Mouse (Mus musculus) midbrain, embryonic 13.5 days (tissue): ENCODE measurements around the gene Hoxd4. TPM values are rescaled to one million over a fixed set of nuclear protein-coding genes. Genes with fewer than 3 reads are reported as not detected.

ENCODE experiments used
- ATAC-seq: fragments of 200-750 bp; cut with Nextera tagmentation; 2 replicates; pipeline ENCODE4 v1.8.0; 2017; ENCODE audit warnings: mild to moderate bottlenecking, moderate TSS enrichment, moderate library complexity
- H3K27ac ChIP-seq: fragments of 300-500 bp; sonication (generic); 2 replicates; pipeline ENCODE4 v1.5.1; 2015; ENCODE audit warnings: inconsistent platforms, mild to moderate bottlenecking, moderate library complexity
- H3K27me3 ChIP-seq: fragments of 300-500 bp; sonication (generic); 2 replicates; pipeline ENCODE4 v1.6.1; 2015; ENCODE audit warnings: mild to moderate bottlenecking, inconsistent platforms
- H3K36me3 ChIP-seq: fragments of 300-500 bp; sonication (generic); 2 replicates; pipeline ENCODE4 v1.6.1; 2015; ENCODE audit warnings: mild to moderate bottlenecking, inconsistent platforms
- H3K4me1 ChIP-seq: fragments of 300-500 bp; sonication (generic); replicated peaks from 2 replicates; pipeline ENCODE4 v1.6.1; 2015; ENCODE audit warnings: inconsistent platforms
- H3K4me2 ChIP-seq: fragments of 300-500 bp; sonication (generic); replicated peaks from 2 replicates; pipeline ENCODE4 v1.6.1; 2015; ENCODE audit warnings: moderate library complexity, mild to moderate bottlenecking, inconsistent platforms
- H3K4me3 ChIP-seq: fragments of 300-500 bp; sonication (generic); replicated peaks from 2 replicates; pipeline ENCODE4 v1.5.1; 2015; ENCODE audit warnings: mild to moderate bottlenecking, inconsistent platforms
- H3K9ac ChIP-seq: fragments of 300-500 bp; sonication (generic); replicated peaks from 2 replicates; pipeline ENCODE4 v1.6.1; 2015; ENCODE audit warnings: mild to moderate bottlenecking, inconsistent platforms
- H3K9me3 ChIP-seq: fragments of 300-500 bp; sonication (generic); 2 replicates; pipeline ENCODE4 v1.6.1; 2016; ENCODE audit warnings: mild to moderate bottlenecking, inconsistent platforms
- WGBS: fragments of 180-500 bp; shearing (Covaris S2); methylation state at CpG from one replicate; pipeline ENCODE4 v1.1.7; 2015; 5-methylcytosine and 5-hydroxymethylcytosine counted together
- polyA plus RNA-seq: library from polyadenylated mRNA; unstranded; fragments of >200 nt; fragmentation: Nextera tagmentation; extraction: Ambion mirVana; gene quantifications from 2 replicates; pipeline ENCODE4 v1.2.1, GENCODE M21; 2015

Gene Hoxd4
- polyA plus RNA-seq, 1 experiment from 2014 or later = not detected

- peaks cover 98% of the 10 kb centered on the region for H3K27me3 ChIP-seq
- H3K9me3 ChIP-seq = no peaks in the 10 kb centered on the region
- no peak overlapping the region for H3K9ac ChIP-seq
- peaks cover 26% of the 10 kb centered on the region for H3K4me1 ChIP-seq
- no peak overlapping the region for H3K4me2 ChIP-seq
- no peak overlapping the region for H3K27ac ChIP-seq
- no peak for ATAC-seq
- WGBS = 15% methylated on average over 5 of the region's 5 CpGs
- H3K36me3 ChIP-seq = no peaks in the 10 kb centered on the region
- no peak overlapping the region for H3K4me3 ChIP-seq
Measured at GRCm38 (mm10) chr2:74750731-74751250, 39.1 kb downstream of the Hoxd4 start.

GRCm38 (mm10) chr2:74751861-74752260 lies 40.1 kb downstream of the Hoxd4 start:
- Histone ChIP-seq H3K4me3 (no peak overlapping the region), H3K27me3 (peaks cover 98% of the 10 kb centered on the region), H3K9ac (no peak overlapping the region), H3K4me2 (no peak overlapping the region), H3K27ac (no peak overlapping the region), H3K36me3 (no peaks in the 10 kb centered on the region), H3K4me1 (peaks cover 21% of the 10 kb centered on the region), H3K9me3 (no peaks in the 10 kb centered on the region)
- no peak for ATAC-seq
- WGBS = 63% methylated on average over 1 of the region's 1 CpGs

- Histone ChIP-seq H3K4me2 (peak overlapping the region; percentile 38), H3K9me3 (no peaks in the 10 kb centered on the region), H3K36me3 (no peaks in the 10 kb centered on the region), H3K27me3 (peaks cover 98% of the 10 kb centered on the region), H3K9ac (no peak overlapping the region), H3K4me1 (peaks cover 20% of the 10 kb centered on the region), H3K27ac (no peak overlapping the region), H3K4me3 (peak overlapping the region; percentile 17)
- 1% methylated on average over 45 of the region's 45 CpGs for WGBS
- ATAC-seq = no peak
Measured at GRCm38 (mm10) chr2:74752431-74753174, 40.9 kb downstream of the Hoxd4 start.

GRCm38 (mm10) chr2:74753175-74753523 lies 41.4 kb downstream of the Hoxd4 start:
- peak overlapping the region; percentile 17 for H3K4me3 ChIP-seq
- H3K9ac ChIP-seq = no peak overlapping the region
- under 1% methylated on average over 23 of the region's 25 CpGs for WGBS
- H3K27ac ChIP-seq = no peak overlapping the region
- no peak for ATAC-seq
- peaks cover 98% of the 10 kb centered on the region for H3K27me3 ChIP-seq
- peak overlapping the region; percentile 38 for H3K4me2 ChIP-seq
- H3K9me3 ChIP-seq = no peaks in the 10 kb centered on the region
- H3K4me1 ChIP-seq = peaks cover 20% of the 10 kb centered on the region
- H3K36me3 ChIP-seq = no peaks in the 10 kb centered on the region

GRCm38 (mm10) chr2:74753711-74754110 lies 42.0 kb downstream of the Hoxd4 start:
- no peak overlapping the region for H3K4me3 ChIP-seq
- no peak for ATAC-seq

GRCm38 (mm10) chr2:74760146-74760545 lies 48.4 kb downstream of the Hoxd4 start:
- H3K36me3 ChIP-seq = no peaks in the 10 kb centered on the region
- 0% methylated on average over 1 of the region's 1 CpGs for WGBS
- no peak for ATAC-seq

More at GRCm38 (mm10) chr2:74753711-74754110, 42.0 kb downstream of the Hoxd4 start:
- Histone ChIP-seq H3K36me3 (no peaks in the 10 kb centered on the region), H3K9ac (no peak overlapping the region), H3K4me2 (no peak overlapping the region), H3K27me3 (peaks cover 98% of the 10 kb centered on the region), H3K9me3 (no peaks in the 10 kb centered on the region), H3K4me1 (peaks cover 20% of the 10 kb centered on the region), H3K27ac (no peak overlapping the region)
- WGBS = 16% methylated on average over 5 of the region's 5 CpGs

GRCm38 (mm10) chr2:74761941-74762340 lies 50.2 kb downstream of the Hoxd4 start:
- Histone ChIP-seq H3K9ac (no peak overlapping the region), H3K27ac (no peak overlapping the region), H3K4me3 (no peak overlapping the region), H3K4me2 (no peak overlapping the region), H3K27me3 (peaks cover 96% of the 10 kb centered on the region), H3K4me1 (peaks cover 18% of the 10 kb centered on the region), H3K36me3 (no peaks in the 10 kb centered on the region), H3K9me3 (no peaks in the 10 kb centered on the region)
- no peak for ATAC-seq
- WGBS = 6% methylated on average over 13 of the region's 13 CpGs

More at GRCm38 (mm10) chr2:74760146-74760545, 48.4 kb downstream of the Hoxd4 start:
- Histone ChIP-seq H3K4me3 (no peak overlapping the region), H3K9ac (no peak overlapping the region), H3K4me2 (no peak overlapping the region), H3K4me1 (peaks cover 18% of the 10 kb centered on the region), H3K9me3 (no peaks in the 10 kb centered on the region), H3K27ac (no peak overlapping the region), H3K27me3 (peaks cover 96% of the 10 kb centered on the region)

- 0 out of 2 replicates have a peak within 1 kb of the TSS, but pooled peaks have one; percentile 11 for H3K9ac ChIP-seq
- peaks cover 18% of the 10 kb centered on the region for H3K4me1 ChIP-seq
- H3K36me3 ChIP-seq = no peaks in the 10 kb centered on the region
- H3K4me3 ChIP-seq = peak within 1 kb of the TSS; percentile 51
- peaks cover 92% of the 10 kb centered on the region for H3K27me3 ChIP-seq
- H3K27ac ChIP-seq = no peak within 1 kb of the TSS
- H3K4me2 ChIP-seq = peak within 1 kb of the TSS; percentile 86
- WGBS = 1% methylated on average over 56 of the region's 61 CpGs
- no peaks in the 10 kb centered on the region for H3K9me3 ChIP-seq
- peak; percentile 80 for ATAC-seq
Measured at GRCm38 (mm10) chr2:74762522-74763244, 51.0 kb downstream of the Hoxd4 start, which contains the start of gene Hoxd1. Gene Hoxd1 (plus strand): TSS chr2:74762980.

- peaks cover 18% of the 10 kb centered on the region for H3K4me1 ChIP-seq
- H3K9ac ChIP-seq = 0 out of 2 replicates have a peak overlapping the region, but pooled peaks have one; percentile 11
- peak; percentile 37; the same call in 1 of the 2 replicates for ATAC-seq
- H3K4me3 ChIP-seq = peak overlapping the region; percentile 51
- 1% methylated on average over 38 of the region's 53 CpGs for WGBS
- H3K9me3 ChIP-seq = no peaks in the 10 kb centered on the region
- no peaks in the 10 kb centered on the region for H3K36me3 ChIP-seq
- peaks cover 87% of the 10 kb centered on the region for H3K27me3 ChIP-seq
- peak overlapping the region; percentile 86 for H3K4me2 ChIP-seq
- no peak overlapping the region for H3K27ac ChIP-seq
Measured at GRCm38 (mm10) chr2:74763245-74763735, 51.6 kb downstream of the Hoxd4 start.

GRCm38 (mm10) chr2:74763976-74764375 lies 52.2 kb downstream of the Hoxd4 start:
- Histone ChIP-seq H3K9ac (no peak overlapping the region), H3K27ac (no peak overlapping the region), H3K27me3 (peaks cover 87% of the 10 kb centered on the region), H3K9me3 (no peaks in the 10 kb centered on the region), H3K4me3 (no peak overlapping the region), H3K4me2 (no peak overlapping the region), H3K4me1 (peaks cover 18% of the 10 kb centered on the region), H3K36me3 (no peaks in the 10 kb centered on the region)
- WGBS = 50% methylated on average over 10 of the region's 10 CpGs
- no peak for ATAC-seq

GRCm38 (mm10) chr2:74774359-74774758 lies 62.6 kb downstream of the Hoxd4 start:
- Histone ChIP-seq H3K9ac (no peak overlapping the region), H3K27me3 (peaks cover 15% of the 10 kb centered on the region), H3K4me1 (no peaks in the 10 kb centered on the region), H3K9me3 (no peaks in the 10 kb centered on the region), H3K4me3 (no peak overlapping the region), H3K36me3 (no peaks in the 10 kb centered on the region), H3K4me2 (no peak overlapping the region), H3K27ac (no peak overlapping the region)
- ATAC-seq = no peak
- WGBS = 89% methylated on average over 2 of the region's 2 CpGs
